Mouse (Mus musculus): ENCODE measurements around the gene Ssr2. TPM values are rescaled to one million over a fixed set of nuclear protein-coding genes. Genes with fewer than 3 reads are reported as not detected.

Ssr2 gene
- polyA plus RNA-seq, 1 experiment = 351 TPM

- TF ChIP-seq MYOD1 (IDR thresholded peaks at IDR 0.05; ENCODE audit: control insufficient read depth, insufficient read length, low read depth) (no peak), FOSL1 (IDR thresholded peaks at IDR 0.05; ENCODE audit: insufficient read depth, low read length, poor library complexity, severe bottlenecking) (no peak), CEBPB (IDR thresholded peaks at IDR 0.05; ENCODE audit: low read depth) (no peak), MYOG (IDR thresholded peaks at IDR 0.05; ENCODE audit: control insufficient read depth, extremely low read depth, insufficient read length) (no peak), USF1 (IDR thresholded peaks at IDR 0.05; ENCODE audit: low read depth) (no peak), MAX (IDR thresholded peaks at IDR 0.05) (no peak), CTCF (IDR thresholded peaks at IDR 0.05; ENCODE audit: control insufficient read depth, insufficient read depth, insufficient read length) (no peak)
- H3ac ChIP-seq (ENCODE audit: control insufficient read depth, insufficient read length, low read depth) = no peak overlapping the region
- H3K79me2 ChIP-seq (ENCODE audit: control insufficient read depth, insufficient read depth) = peaks cover 21% of the 10 kb centered on the region
- no peak overlapping the region for H3K4me3 ChIP-seq (ENCODE audit: insufficient read depth, poor library complexity, severe bottlenecking)
- no peaks in the 10 kb centered on the region for H3K36me3 ChIP-seq (ENCODE audit: control insufficient read depth, insufficient read depth)
- peaks cover 2% of the 10 kb centered on the region for H3K79me3 ChIP-seq (ENCODE audit: low read depth)
- H3K27me3 ChIP-seq (ENCODE audit: control insufficient read depth, insufficient read depth, insufficient read length) = no peaks in the 10 kb centered on the region
Observed at GRCm38 (mm10) chr3:88615117-88615516, 39.4 kb downstream of the Ssr2 start.

GRCm38 (mm10) chr3:88615902-88616391 lies 40.3 kb downstream of the Ssr2 start:
- Histone ChIP-seq H3K36me3 (ENCODE audit: control insufficient read depth, insufficient read depth) (no peaks in the 10 kb centered on the region), H3K4me3 (ENCODE audit: insufficient read depth, poor library complexity, severe bottlenecking) (peak overlapping the region; percentile 30), H3K79me3 (ENCODE audit: low read depth) (peaks cover 6% of the 10 kb centered on the region), H3K79me2 (ENCODE audit: control insufficient read depth, insufficient read depth) (peaks cover 26% of the 10 kb centered on the region), H3ac (ENCODE audit: control insufficient read depth, insufficient read length, low read depth) (no peak overlapping the region), H3K27me3 (ENCODE audit: control insufficient read depth, insufficient read depth, insufficient read length) (no peaks in the 10 kb centered on the region)
- TF ChIP-seq MYOG (IDR thresholded peaks at IDR 0.05; ENCODE audit: control insufficient read depth, extremely low read depth, insufficient read length) (no peak), MYOD1 (IDR thresholded peaks at IDR 0.05; ENCODE audit: control insufficient read depth, insufficient read length, low read depth) (peak; percentile 63), CEBPB (IDR thresholded peaks at IDR 0.05; ENCODE audit: low read depth) (peak; percentile 76), MAX (IDR thresholded peaks at IDR 0.05) (no peak)

- Histone ChIP-seq H3K79me3 (ENCODE audit: low read depth) (peaks cover 9% of the 10 kb centered on the region), H3K4me3 (ENCODE audit: insufficient read depth, poor library complexity, severe bottlenecking) (peak overlapping the region; percentile 30), H3ac (ENCODE audit: control insufficient read depth, insufficient read length, low read depth) (peak overlapping the region; percentile 75), H3K27me3 (ENCODE audit: control insufficient read depth, insufficient read depth, insufficient read length) (no peaks in the 10 kb centered on the region), H3K36me3 (ENCODE audit: control insufficient read depth, insufficient read depth) (no peaks in the 10 kb centered on the region), H3K79me2 (ENCODE audit: control insufficient read depth, insufficient read depth) (peaks cover 36% of the 10 kb centered on the region)
- TF ChIP-seq MYOD1 (IDR thresholded peaks at IDR 0.05; ENCODE audit: control insufficient read depth, insufficient read length, low read depth) (no peak), MAX (IDR thresholded peaks at IDR 0.05) (no peak), USF1 (IDR thresholded peaks at IDR 0.05; ENCODE audit: low read depth) (no peak), FOSL1 (IDR thresholded peaks at IDR 0.05; ENCODE audit: insufficient read depth, low read length, poor library complexity, severe bottlenecking) (no peak), CEBPB (IDR thresholded peaks at IDR 0.05; ENCODE audit: low read depth) (no peak), MYOG (IDR thresholded peaks at IDR 0.05; ENCODE audit: control insufficient read depth, extremely low read depth, insufficient read length) (no peak), CTCF (IDR thresholded peaks at IDR 0.05; ENCODE audit: control insufficient read depth, insufficient read depth, insufficient read length) (no peak)
Observed at GRCm38 (mm10) chr3:88616951-88617500, 41.4 kb downstream of the Ssr2 start.

GRCm38 (mm10) chr3:88618074-88618871 lies 42.6 kb downstream of the Ssr2 start:
- Histone ChIP-seq H3K27me3 (ENCODE audit: control insufficient read depth, insufficient read depth, insufficient read length) (no peaks in the 10 kb centered on the region), H3K36me3 (ENCODE audit: control insufficient read depth, insufficient read depth) (no peaks in the 10 kb centered on the region), H3K4me3 (ENCODE audit: insufficient read depth, poor library complexity, severe bottlenecking) (no peak overlapping the region), H3K79me3 (ENCODE audit: low read depth) (peaks cover 21% of the 10 kb centered on the region), H3K79me2 (ENCODE audit: control insufficient read depth, insufficient read depth) (peaks cover 49% of the 10 kb centered on the region), H3ac (ENCODE audit: control insufficient read depth, insufficient read length, low read depth) (no peak overlapping the region)
- TF ChIP-seq MAX (IDR thresholded peaks at IDR 0.05) (no peak), CEBPB (IDR thresholded peaks at IDR 0.05; ENCODE audit: low read depth) (no peak), MYOD1 (IDR thresholded peaks at IDR 0.05; ENCODE audit: control insufficient read depth, insufficient read length, low read depth) (no peak), FOSL1 (IDR thresholded peaks at IDR 0.05; ENCODE audit: insufficient read depth, low read length, poor library complexity, severe bottlenecking) (no peak), MYOG (IDR thresholded peaks at IDR 0.05; ENCODE audit: control insufficient read depth, extremely low read depth, insufficient read length) (no peak), USF1 (IDR thresholded peaks at IDR 0.05; ENCODE audit: low read depth) (no peak), CTCF (IDR thresholded peaks at IDR 0.05; ENCODE audit: control insufficient read depth, insufficient read depth, insufficient read length) (no peak)

- H3K36me3 ChIP-seq (ENCODE audit: control insufficient read depth, insufficient read depth) = no peaks in the 10 kb centered on the region
- H3K4me3 ChIP-seq (ENCODE audit: insufficient read depth, poor library complexity, severe bottlenecking) = no peak overlapping the region
- TF ChIP-seq MAX (IDR thresholded peaks at IDR 0.05) = no peak
- TF ChIP-seq MYOG (IDR thresholded peaks at IDR 0.05; ENCODE audit: control insufficient read depth, extremely low read depth, insufficient read length) = no peak
- no peak for TF ChIP-seq CTCF (IDR thresholded peaks at IDR 0.05; ENCODE audit: control insufficient read depth, insufficient read depth, insufficient read length)
- no peak for TF ChIP-seq USF1 (IDR thresholded peaks at IDR 0.05; ENCODE audit: low read depth)
- TF ChIP-seq CEBPB (IDR thresholded peaks at IDR 0.05; ENCODE audit: low read depth) = no peak
- no peak for TF ChIP-seq MYOD1 (IDR thresholded peaks at IDR 0.05; ENCODE audit: control insufficient read depth, insufficient read length, low read depth)
- no peak for TF ChIP-seq FOSL1 (IDR thresholded peaks at IDR 0.05; ENCODE audit: insufficient read depth, low read length, poor library complexity, severe bottlenecking)
Observed at GRCm38 (mm10) chr3:88619113-88620097, 43.7 kb downstream of the Ssr2 start.

More at GRCm38 (mm10) chr3:88619113-88620097, 43.7 kb downstream of the Ssr2 start:
- Histone ChIP-seq H3K79me3 (ENCODE audit: low read depth) (peaks cover 32% of the 10 kb centered on the region), H3K27me3 (ENCODE audit: control insufficient read depth, insufficient read depth, insufficient read length) (no peaks in the 10 kb centered on the region), H3ac (ENCODE audit: control insufficient read depth, insufficient read length, low read depth) (peak overlapping the region; percentile 24), H3K79me2 (ENCODE audit: control insufficient read depth, insufficient read depth) (peaks cover 60% of the 10 kb centered on the region)
